Mouse (Mus musculus): ENCODE data around the gene Aco2. TPM values are rescaled to one million over a fixed set of nuclear protein-coding genes. Genes with fewer than 3 reads are reported as not detected.

Gene Aco2
- total RNA-seq, 2 experiments from 2014 or later, result 1,155 to 1,439 TPM

- H3K4me3 ChIP-seq, result no peak overlapping the region
- intact Hi-C loops (cut with DNase I), result no loop called here
- DNase-seq, result no peak
- no peak overlapping the region for H3K27ac ChIP-seq
- TF ChIP-seq CTCF (IDR thresholded peaks at IDR 0.05), result no peak
These were observed 61.9 kb downstream of the Aco2 start for GRCm38 (mm10) chr15:81933986-81934385.

DNA sequence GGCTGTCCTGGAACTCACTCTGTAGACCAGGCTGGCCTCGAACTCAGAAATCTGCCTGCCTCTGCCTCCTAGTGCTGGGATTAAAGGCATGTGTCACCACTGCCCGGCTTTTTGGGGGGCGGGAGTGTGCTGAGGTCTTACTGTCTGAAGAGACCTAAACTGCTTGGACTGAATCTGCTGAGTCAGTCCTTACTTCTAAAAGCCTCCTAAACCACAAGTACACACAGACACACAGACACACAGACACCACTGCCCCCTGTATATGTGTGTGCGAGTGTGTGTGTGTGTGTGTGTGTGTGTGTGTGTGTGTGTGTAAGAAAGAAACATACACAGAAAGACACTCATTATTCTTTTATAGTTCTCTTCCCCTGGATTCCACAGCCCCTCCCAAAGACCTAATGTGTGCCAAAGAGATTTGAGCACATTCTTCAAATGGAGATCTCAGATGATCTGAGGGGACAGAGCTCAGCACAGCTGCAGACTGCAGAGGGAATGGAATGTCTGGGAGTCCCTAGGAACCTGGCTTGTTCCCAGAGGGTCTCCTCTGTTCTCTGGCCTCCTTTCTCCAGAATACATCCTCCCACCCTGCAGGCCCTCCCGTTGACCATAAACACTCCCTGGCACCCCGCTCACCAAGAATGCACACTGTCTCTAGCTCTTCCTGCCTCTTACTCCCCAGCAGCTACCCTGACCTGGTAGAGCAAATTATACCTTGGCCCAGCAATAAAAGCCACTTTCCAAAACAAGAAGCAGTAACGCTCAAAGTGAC, 63.9 kb downstream of the Aco2 start:
- peak overlapping the region; percentile 71 for H3K27ac ChIP-seq
- intact Hi-C loops (cut with DNase I), result no loop called here
- DNase-seq, result no peak
- H3K4me3 ChIP-seq, result peak overlapping the region; percentile 69
- TF ChIP-seq CTCF (IDR thresholded peaks at IDR 0.05), result no peak

- DNase-seq, result peak; percentile 66
- intact Hi-C loops (cut with DNase I), result no loop called here
- peak; percentile 26; the same call in 1 of the 2 replicates for TF ChIP-seq CTCF (IDR thresholded peaks at IDR 0.05)
- Histone ChIP-seq H3K27ac (peak within 1 kb of the TSS; percentile 71), H3K4me3 (peak within 1 kb of the TSS; percentile 69)
These were observed 64.6 kb downstream of the Aco2 start, which contains the start of gene Csdc2 for GRCm38 (mm10) chr15:81936679-81937078. Csdc2 (plus strand) TSS chr15:81936759.

DNA sequence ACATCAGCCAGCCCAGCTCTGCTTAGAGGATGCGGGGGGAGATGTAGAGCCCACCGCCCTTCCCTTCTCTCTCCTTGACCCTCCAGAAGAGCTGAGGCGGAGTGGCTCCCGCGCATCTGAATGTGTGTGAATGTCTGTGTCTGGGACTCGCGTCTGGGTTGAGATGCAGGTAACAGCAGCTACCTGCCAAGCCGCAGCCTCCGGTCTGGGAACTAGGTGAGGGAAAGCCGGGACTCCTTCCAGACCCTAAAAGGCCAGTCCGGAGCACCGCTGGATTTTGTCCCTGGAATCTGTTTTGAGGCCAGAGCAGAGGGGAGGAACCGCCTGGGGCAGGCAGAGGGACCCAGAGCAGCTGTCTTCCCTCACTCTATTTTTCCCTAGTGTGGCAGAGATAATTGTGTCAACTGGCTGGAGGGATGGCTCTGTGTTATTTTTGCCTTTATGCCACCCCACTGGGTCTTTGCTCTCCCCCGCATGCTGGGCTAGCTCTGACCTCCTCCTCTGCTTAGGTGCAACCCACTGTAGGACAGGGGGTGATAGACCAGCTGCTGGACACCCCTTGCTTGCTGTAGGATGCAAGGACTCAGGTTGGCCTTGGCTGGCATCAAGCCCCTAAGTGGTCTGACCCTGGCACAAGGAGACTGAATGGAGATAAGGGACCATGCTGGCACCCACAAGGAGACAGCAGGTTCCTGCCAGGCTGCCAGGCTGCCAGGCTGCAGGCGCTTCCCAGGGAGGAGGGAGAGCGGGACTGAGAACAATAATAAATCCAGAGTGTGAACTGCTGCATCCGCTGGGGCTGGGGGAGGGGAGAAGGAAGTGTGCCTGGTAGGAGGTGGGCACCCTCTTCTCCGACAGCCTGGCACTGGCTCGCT, 65.2 kb downstream of the Aco2 start:
- intact Hi-C loops (cut with DNase I), result no loop called here
- H3K27ac ChIP-seq, result peak overlapping the region; percentile 71
- DNase-seq, result peak; percentile 38

DNA sequence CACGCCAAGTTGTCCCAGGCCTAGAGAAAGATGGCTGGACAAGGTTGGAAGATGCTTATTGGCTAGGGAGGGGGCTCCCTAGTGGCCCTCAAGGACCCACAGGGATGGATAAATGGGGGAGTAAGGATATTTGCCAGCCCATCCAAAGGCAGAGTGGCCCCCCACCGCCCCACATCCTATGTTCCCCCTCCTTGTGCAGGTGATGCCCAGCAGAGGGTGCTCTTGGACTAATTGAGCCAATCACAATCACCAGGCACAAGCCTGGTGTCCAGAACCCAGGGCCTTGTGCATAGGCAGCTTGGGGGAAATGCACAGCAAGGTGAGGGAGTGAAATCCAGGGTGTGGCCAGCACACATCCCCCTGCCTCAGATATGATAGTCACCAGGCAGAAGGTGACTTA, 66.1 kb downstream of the Aco2 start:
- peak; percentile 52 for DNase-seq
- Histone ChIP-seq H3K4me3 (no peak overlapping the region), H3K27ac (no peak overlapping the region; the same call in 1 of the 2 replicates)
- TF ChIP-seq CTCF (IDR thresholded peaks at IDR 0.05), result peak; percentile 61
- intact Hi-C loops (cut with DNase I), result no loop called here

More for the DNA sequence above, 65.2 kb downstream of the Aco2 start:
- TF ChIP-seq CTCF (IDR thresholded peaks at IDR 0.05), result no peak
- peak overlapping the region; percentile 69 for H3K4me3 ChIP-seq

DNA sequence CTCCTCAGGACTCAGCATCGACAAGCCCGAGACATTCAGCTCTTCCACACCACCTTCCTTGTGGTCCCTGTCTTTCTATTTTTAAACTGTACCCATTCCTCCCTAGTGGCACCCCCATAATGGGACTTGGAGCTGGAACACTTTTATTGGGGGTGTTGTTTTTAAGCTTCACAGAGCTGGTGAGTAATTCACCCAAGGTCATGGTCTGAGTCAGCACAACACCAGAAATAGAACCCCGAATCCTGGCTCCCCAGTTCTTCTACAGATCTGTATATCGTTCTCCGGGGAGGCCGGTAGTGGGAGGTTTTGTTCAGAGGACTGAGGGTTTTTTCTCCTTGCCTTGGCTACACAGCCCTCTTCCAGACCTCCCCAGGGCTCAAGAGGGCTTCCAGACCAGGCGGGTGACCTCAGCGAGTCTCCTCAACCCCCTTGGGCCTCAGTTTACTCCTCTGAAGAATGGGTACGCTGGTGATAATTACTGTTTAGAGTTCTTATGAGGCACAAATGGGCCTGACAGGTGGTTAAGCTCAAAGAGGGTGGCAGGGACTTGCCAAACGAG, 67.1 kb downstream of the Aco2 start:
- no peak overlapping the region for H3K27ac ChIP-seq
- no peak overlapping the region for H3K4me3 ChIP-seq
- DNase-seq, result peak; percentile 13
- TF ChIP-seq CTCF (IDR thresholded peaks at IDR 0.05), result no peak
- intact Hi-C loops (cut with DNase I), result no loop called here

DNA sequence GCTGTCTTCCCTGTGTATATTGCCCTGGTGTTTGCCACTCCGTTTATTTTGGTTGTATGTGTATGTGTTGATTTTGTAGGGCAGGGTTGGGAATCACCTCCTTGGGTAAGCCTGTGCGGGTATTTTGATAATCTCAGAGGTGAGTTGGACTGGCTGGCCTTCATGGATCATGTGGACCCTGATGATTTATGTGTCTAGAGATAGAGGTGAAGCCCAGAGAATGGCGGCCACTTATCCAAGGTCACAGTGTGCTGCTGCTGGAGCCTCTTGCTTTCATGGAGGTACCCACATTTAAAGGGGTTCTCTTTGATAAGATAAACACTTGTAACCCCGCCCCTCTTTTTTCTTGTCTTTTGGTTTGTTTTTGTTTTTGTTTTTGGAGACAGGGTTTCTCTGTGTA, 67.7 kb downstream of the Aco2 start:
- intact Hi-C loops (cut with DNase I), result no loop called here
- Histone ChIP-seq H3K27ac (no peak overlapping the region), H3K4me3 (no peak overlapping the region)
- TF ChIP-seq CTCF (IDR thresholded peaks at IDR 0.05), result no peak
- peak; percentile 6 for DNase-seq

- TF ChIP-seq CTCF (IDR thresholded peaks at IDR 0.05), result no peak
- Histone ChIP-seq H3K4me3 (no peak overlapping the region), H3K27ac (no peak overlapping the region)
- peak; percentile 7 for DNase-seq
- intact Hi-C loops (cut with DNase I), result no loop called here
These were observed 68.1 kb downstream of the Aco2 start for GRCm38 (mm10) chr15:81940219-81940618.

DNA sequence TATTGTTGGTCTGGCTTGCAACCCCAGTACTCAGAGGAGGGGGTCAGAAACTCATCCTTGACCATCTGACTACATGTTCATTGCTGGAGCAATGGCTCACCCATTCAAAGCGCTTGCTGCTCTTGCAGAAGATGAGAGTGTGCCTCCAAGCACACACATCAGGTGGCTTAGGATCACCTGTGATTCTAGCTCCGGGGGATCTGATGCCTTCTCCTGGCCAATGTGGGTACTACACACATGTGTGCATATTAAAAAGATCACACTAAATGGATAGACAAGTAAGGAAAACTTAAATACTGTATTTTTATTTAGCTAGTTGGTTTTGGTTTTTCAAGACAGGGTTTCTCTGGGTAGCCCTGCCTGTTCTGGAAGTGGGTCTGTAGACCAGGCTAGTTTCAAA, 68.9 kb downstream of the Aco2 start:
- intact Hi-C loops (cut with DNase I), result no loop called here
- peak; percentile 20; the same call in 1 of the 2 replicates for TF ChIP-seq CTCF (IDR thresholded peaks at IDR 0.05)
- no peak overlapping the region for H3K27ac ChIP-seq

DNA sequence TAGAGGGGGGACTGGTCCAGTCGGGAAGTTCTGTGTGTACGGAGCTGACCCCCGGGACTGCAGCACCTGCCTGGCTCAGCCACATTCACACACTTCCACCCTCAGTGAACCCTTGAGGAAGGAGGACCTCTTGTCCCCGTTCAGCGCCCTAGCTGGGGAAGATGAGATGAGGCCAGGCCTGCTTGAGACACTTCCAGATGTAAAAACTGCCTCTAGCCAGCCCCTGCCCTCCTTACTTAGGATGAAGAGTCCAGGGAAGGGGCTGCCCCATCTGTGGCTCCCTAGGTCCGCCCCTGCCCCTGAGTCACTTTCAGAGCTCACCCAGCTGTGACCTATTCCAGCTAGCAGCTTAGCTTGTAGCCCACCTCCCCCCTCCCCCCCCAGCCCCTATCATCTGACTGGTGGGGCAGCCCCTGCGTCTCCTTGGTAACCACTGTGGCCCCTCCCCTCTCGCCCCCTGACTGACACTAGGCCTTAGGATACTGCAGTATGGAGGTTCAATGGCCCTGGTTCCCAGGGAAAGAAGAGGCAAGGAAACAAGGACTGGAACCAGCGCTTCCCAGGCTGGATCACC, 71.2 kb downstream of the Aco2 start:
- no peak overlapping the region for H3K4me3 ChIP-seq
- intact Hi-C loops (cut with DNase I), result no loop called here
- no peak for TF ChIP-seq CTCF (IDR thresholded peaks at IDR 0.05)
- no peak overlapping the region for H3K27ac ChIP-seq
- DNase-seq, result peak; percentile 4

More for the DNA sequence above, 68.9 kb downstream of the Aco2 start:
- peak; percentile 10 for DNase-seq
- H3K4me3 ChIP-seq, result no peak overlapping the region

DNA sequence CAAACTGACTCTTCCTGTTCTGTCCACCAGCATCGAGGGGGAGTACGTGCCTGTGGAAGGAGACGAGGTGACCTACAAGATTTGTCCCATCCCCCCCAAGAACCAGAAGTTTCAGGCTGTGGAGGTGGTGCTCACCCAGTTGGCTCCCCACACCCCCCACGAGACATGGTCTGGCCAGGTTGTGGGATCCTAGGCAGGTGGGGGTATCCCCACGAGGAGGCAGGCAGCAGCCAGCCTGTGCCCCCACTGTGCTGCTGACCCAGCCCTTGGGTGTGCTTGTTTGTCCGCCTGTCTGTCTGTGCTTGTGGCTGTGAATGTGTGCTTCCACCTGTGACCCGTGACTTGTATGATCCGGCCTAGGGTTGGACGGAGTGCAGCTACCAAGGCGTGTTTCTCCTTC, 77.0 kb downstream of the Aco2 start:
- intact Hi-C loops (cut with DNase I), result no loop called here
- peak; percentile 8 for DNase-seq
- H3K4me3 ChIP-seq, result no peak overlapping the region
- H3K27ac ChIP-seq, result no peak overlapping the region
- TF ChIP-seq CTCF (IDR thresholded peaks at IDR 0.05), result no peak

DNA sequence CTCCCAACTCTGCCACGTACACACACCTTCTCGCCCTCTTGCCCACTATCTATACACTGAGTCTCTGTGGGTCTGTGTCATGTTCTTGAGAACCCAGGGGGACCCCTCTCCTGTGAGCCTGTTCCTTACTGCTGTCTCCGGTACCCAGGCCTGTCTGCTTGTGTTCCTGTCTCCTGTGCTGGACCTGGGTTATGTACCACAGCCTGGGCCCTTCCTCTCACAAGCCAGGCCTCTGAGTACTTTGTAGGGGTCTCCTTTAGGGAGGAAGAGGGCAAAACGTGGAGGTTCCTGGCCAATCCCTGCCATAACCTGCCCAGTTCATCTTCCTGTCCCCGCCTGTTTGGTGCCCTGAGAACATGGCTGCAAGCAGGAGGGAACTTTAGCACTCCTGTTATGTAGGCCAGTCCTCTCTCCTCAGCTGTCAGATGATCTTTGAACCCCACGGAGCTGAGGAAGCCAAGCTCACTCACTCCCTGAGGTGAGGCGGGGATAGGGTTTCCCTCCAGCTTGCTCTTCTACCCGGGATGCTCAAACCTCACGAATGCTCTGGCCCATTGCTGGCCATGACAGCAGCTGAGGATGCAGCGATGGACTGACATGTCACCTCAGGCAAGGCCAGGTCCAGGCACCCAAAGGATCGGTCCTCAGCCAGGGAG, 77.5 kb downstream of the Aco2 start:
- DNase-seq, result peak; percentile 20
- no peak overlapping the region for H3K4me3 ChIP-seq
- H3K27ac ChIP-seq, result peak overlapping the region; percentile 48; the same call in 1 of the 2 replicates
- intact Hi-C loops (cut with DNase I), result no loop called here
- TF ChIP-seq CTCF (IDR thresholded peaks at IDR 0.05), result no peak

All from gastrocnemius, adult 2 months (tissue).